Mouse (Mus musculus) erythroid progenitor cell, adult 5-6 weeks (primary cell): ENCODE measurements around the gene Tor2a. TPM values are rescaled to one million over a fixed set of nuclear protein-coding genes. Genes with fewer than 3 reads are reported as not detected.
A peak's percentile ranks its signal among the peaks of the same experiment; 100 is the strongest.

ENCODE experiments used
- ATAC-seq: replicated peaks from 2 replicates; pipeline ENCODE4 v1.8.0; 2016; ENCODE audit warnings: moderate number of reproducible peaks, mild to moderate bottlenecking, moderate TSS enrichment, inconsistent platforms; ENCODE audit not compliant: poor library complexity, low FRiP score, severe bottlenecking
- total RNA-seq, 2 experiments: library from RNA; stranded (forward) in 1 of 2; stranded (reverse) in 1 of 2; fragments of 150-400 nt in 1 of 2; fragments of 186-747, 209-891 nt in 1 of 2; gene quantifications; 2 replicates each; pipeline versions ENCODE4 v1.2.3 to v1.2.4; 2015 to 2017; ENCODE audit warnings: low replicate concordance in 2 of 2

Gene Tor2a
- total RNA-seq (2015; ENCODE audit: low replicate concordance): 2.9 and 4.2 TPM in 2 replicates
- total RNA-seq (2017; ENCODE audit: low replicate concordance): 0.91 and 4.5 TPM in 2 replicates

- ATAC-seq: peak; percentile 95
Measured at GRCm38 (mm10) chr2:32757056-32757845, at the start of gene Tor2a. TSS of gene Tor2a (plus strand) at chr2:32757234.

GRCm38 (mm10) chr2:32708643-32709042 is 48.4 kb upstream of the Tor2a start:
- ATAC-seq: no peak

DNA sequence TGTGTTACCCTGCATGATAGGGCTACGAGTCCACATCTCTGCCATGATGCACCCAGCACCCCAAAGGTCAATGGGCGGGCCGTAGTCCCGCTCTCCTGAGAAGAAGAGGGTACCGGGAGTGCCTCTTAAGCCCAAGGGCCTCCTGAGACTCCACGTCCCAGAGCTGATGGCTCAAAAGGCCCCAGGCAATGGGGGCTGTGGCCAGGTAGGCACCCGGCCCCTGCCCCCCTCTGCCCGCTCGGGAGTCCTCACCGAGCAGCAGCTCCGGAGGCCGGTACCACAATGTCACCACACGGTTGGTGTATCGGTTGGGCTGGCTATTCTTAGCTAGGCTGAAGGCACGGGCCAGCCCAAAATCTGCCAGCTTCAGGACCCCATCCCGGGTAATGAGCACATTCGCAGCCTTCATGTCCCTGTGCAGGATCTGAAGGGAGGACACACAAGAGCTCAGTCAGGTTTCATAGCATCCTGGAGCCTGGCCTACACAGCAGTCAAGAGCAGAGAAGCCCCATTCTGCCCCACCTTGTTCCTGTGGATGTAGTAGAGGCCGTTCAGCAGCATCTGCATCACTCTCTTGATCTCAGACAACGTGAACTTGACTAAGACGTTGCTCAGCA is 47.4 kb upstream of the Tor2a start:
- ATAC-seq: no peak

- ATAC-seq: no peak
Measured at GRCm38 (mm10) chr2:32710425-32710824, 46.6 kb upstream of the Tor2a start.

GRCm38 (mm10) chr2:32711301-32712056 is 45.6 kb upstream of the Tor2a start:
- no peak for ATAC-seq

DNA sequence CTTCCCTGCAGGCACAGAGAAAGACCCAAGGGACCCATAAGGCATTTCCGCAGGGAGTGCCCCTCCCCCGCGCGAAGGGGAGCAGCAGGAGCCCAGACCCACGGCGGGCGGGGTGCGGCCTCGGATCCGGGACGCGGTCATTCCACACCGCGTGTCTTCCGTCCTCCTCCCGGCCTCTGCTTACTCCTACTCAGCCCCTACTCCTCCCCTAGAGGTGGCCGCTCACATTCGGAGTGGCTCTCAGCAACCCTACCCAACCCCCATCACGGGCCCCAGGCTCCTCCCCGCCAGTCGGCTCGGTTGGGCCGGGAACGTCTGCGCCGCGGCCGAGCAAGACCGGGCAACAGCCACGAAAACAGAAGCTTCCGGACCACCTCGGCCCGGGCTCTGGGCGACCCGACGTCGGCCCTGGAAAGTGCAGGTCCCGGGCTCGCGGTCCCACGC is 44.9 kb upstream of the Tor2a start:
- ATAC-seq: peak; percentile 40

DNA sequence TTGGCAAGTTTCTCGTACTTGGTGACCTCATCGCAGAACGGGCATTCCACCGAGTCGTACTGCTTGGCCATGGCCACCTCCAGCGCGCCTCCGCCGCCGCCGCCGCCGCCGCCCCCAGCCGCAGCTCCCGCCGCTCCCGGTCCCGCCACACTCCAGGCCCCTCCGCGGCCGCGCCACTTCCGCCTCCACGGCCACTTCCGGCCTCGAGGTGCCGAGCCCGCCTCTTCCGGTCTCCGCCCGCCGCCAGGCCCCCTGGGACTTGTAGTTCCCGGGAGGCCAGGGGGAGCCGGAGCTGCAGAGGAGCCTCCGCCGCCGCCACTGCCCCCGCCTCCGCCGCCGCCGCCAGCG is 44.5 kb upstream of the Tor2a start:
- peak; percentile 83 for ATAC-seq

GRCm38 (mm10) chr2:32712934-32713817 is 43.9 kb upstream of the Tor2a start, which contains the start of gene Cdk9:
TSS of gene Cdk9 (minus strand) at chr2:32713076.
- ATAC-seq: peak; percentile 84

- ATAC-seq: no peak
Measured at GRCm38 (mm10) chr2:32714117-32714986, 42.7 kb upstream of the Tor2a start.

DNA sequence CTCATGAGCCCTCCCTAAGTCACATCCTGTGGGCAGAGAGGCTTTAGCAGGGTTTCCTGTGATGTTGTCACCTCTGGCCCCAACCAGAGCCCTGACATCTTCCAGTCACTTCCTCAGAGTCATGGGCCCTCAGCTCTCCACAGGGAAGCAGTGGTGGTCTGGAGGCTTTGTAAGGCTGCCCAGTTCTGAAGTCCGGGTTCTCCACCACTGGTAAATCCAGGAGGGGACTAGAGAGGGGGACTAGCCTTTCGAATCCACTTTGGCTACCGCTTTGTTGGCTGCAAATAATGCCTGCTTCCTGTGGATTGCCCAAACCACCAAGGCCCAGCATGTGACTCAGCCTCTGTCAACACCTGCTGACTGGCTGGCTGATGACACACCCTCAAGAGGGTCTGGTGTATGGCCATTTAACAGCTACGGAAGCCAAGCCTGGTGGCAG is 42.0 kb upstream of the Tor2a start:
- ATAC-seq: no peak

- ATAC-seq: no peak
Measured at GRCm38 (mm10) chr2:32718761-32719160, 38.3 kb upstream of the Tor2a start.

- ATAC-seq: no peak
Measured at GRCm38 (mm10) chr2:32720053-32720452, 37.0 kb upstream of the Tor2a start.

DNA sequence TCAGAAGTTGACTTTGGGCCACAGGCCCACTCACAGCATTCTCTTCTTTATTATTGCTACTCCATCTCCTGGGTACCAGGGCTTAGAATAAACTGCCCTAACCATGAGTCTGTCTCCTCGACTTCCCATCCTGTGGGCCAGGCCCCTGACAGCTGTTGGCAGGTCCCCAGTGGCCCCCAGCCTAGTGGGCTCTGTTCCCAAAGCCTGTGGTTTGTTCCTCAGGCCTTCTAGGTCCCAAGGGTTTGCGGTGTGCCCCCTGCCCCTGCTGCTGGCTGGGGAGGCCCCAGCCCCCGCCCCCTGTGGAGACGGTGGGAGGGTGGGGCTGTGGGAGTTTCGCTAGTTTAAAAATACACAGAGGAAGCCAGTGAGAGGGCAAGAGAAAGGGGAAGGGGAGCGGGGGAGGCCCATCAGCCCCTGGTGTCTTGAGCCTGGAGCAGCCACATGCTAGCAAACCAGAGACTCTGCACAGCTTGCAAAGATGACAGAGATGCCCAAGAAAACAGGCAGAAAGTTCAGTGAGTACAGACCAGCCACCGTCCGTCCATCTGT is 36.3 kb upstream of the Tor2a start, which contains the start of gene Sh2d3c:
TSS of gene Sh2d3c (plus strand) at position 375 of the 549 bp plus-strand sequence.
- no peak for ATAC-seq

DNA sequence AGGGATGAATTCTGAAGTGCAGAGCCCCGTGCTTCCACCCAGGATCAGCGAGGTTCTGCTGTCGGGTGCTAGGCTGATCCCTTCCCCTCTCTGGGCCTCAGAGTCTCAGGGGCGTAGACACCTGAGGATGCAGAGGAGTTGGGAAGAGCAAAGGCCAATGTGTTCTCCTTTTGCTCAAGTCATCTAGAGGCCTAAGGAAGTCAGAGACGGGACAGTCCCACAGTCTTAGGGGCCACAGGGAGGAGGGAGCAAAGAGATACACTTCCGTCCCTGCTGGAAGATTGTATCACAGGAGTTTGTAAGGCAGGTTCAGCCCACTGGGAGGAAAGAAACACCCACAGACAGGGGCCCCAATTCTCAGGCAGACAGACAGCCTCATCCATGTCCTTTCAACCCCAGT is 35.0 kb upstream of the Tor2a start:
- ATAC-seq: no peak

DNA sequence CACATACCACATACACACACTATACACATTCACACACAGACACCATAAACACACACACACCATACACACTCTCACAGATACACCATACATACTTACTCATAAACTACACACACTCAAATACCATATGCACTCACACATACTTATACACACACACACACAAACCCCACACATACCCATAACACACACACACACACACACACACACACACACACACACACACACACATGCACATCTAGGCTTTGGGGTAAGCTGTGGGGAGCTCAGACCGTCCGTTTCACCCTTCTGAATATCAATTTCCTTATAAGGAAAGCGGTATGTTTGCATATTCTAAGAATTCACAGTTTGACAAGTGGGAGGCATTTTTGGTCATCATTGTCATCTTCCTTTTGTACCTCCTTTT is 34.5 kb upstream of the Tor2a start:
- no peak for ATAC-seq

- ATAC-seq: no peak
Measured at GRCm38 (mm10) chr2:32724149-32724548, 32.9 kb upstream of the Tor2a start.

- ATAC-seq: no peak
Measured at GRCm38 (mm10) chr2:32724832-32725790, 31.9 kb upstream of the Tor2a start.
